Mouse (Mus musculus) 3T3-L1 (cell line): ENCODE data around the gene Sf3b3.

Source experiments
- DNase-seq: peaks from one replicate; pipeline ENCODE4 v3.0.0-alpha.2; 2015; ENCODE audit warnings: low read depth, low spot score

The Sf3b3 gene

GRCm38 (mm10) chr8:110775721-110776120 lies 70.9 kb downstream of the Sf3b3 start:
- no peak for DNase-seq

GRCm38 (mm10) chr8:110775316-110775715 lies 71.3 kb downstream of the Sf3b3 start:
- DNase-seq, result no peak

GRCm38 (mm10) chr8:110774725-110775124 lies 71.9 kb downstream of the Sf3b3 start:
- no peak for DNase-seq

GRCm38 (mm10) chr8:110774047-110774446 lies 72.5 kb downstream of the Sf3b3 start:
- peak; percentile 72 for DNase-seq

- no peak for DNase-seq
Observed at GRCm38 (mm10) chr8:110772452-110772851, 74.1 kb downstream of the Sf3b3 start.

GRCm38 (mm10) chr8:110767261-110767660 lies 79.3 kb downstream of the Sf3b3 start:
- no peak for DNase-seq

GRCm38 (mm10) chr8:110764671-110765070 lies 81.9 kb downstream of the Sf3b3 start:
- DNase-seq, result no peak

- peak; percentile 80 for DNase-seq
Observed at GRCm38 (mm10) chr8:110761988-110762387, 84.6 kb downstream of the Sf3b3 start.

GRCm38 (mm10) chr8:110761185-110761584 lies 85.4 kb downstream of the Sf3b3 start:
- DNase-seq, result peak; percentile 82

GRCm38 (mm10) chr8:110760280-110760940 lies 86.2 kb downstream of the Sf3b3 start:
- no peak for DNase-seq
